Mouse (Mus musculus) left cerebral cortex, adult 18-20 months (tissue): ENCODE measurements at regions not wholly inside any gene's neighbourhood (a gene's known extent, or its start where the extent isn't known, plus 50 kb on each side); places are given as distances from the start of the nearest gene placed in this dataset.

ENCODE experiments used
- DNase-seq, 2 experiments: peaks; one replicate each; pipeline ENCODE4 v3.0.0; 2021 to 2022; ENCODE audit warnings: low spot score in 2 of 2, mixed read lengths in 1 of 2

DNA sequence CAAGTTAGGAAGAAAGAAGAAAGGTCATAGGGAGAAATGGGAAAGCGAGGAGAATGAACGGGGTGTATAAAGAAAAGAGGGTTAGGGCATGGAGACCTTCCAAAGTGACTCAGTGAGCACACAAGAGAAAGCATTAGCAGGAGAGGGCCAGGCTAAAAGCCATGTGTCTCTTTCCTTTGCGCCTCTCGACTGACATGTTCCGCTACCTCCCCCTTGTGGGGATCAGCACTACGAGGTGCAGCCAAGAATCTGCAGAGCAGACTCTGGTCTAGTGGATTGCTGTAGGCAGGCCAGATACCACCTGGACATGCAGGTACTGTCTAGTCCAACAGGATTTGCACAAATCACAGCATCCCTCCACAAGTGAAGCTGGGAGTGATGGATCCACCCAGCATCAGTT lies 54.0 kb downstream of the Kcna5 start:
- no peak for DNase-seq

GRCm38 (mm10) chr6:126477506-126477905 lies 57.7 kb downstream of the Kcna5 start:
- no peak for DNase-seq

DNA sequence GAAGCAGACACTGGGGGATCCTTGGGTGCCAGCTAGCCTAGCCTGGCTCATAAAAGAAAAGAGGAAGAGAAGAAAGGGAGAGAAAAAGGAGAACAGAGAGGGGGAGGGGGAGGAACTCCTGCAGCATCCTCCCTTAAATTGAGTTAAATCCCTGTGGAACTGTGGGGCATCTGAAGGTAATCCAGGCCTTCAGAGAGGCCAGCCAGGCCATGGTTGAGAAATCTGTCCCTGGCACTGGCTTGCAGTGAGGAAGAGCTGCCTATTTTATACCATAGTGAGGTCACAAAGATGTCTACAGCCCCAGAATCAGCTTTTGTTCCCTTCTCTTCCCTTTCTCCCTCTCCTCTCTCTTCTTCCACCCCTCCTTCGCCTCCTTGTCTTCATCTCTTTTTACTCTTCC lies 58.5 kb downstream of the Kcna5 start:
- DNase-seq: no peak

- DNase-seq: no peak
These were observed 59.7 kb downstream of the Kcna5 start for GRCm38 (mm10) chr6:126475555-126475954.

GRCm38 (mm10) chr6:126453751-126454150 lies 81.5 kb downstream of the Kcna5 start:
- no peak for DNase-seq

DNA sequence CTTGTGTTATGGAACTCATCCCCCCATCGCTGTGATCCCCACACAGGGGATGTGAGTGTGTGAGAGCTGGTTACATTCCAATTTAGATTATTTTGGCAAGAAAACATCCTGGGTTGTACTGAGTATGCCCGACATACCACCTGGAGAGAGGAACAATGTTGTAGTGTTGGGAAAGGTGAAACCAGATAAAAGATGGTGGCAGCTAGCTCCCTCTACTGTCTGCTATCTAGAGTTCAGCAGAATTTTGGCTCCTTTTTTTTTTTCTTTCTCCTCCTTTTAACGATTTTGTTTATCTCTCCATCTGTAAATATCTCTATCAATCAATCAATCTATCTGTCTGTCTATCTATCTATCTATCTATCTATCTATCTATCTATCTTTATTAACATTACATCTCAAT lies 89.7 kb downstream of the Kcna5 start:
- no peak for DNase-seq

- no peak for DNase-seq
These were observed 95.0 kb downstream of the Kcna5 start for GRCm38 (mm10) chr6:126440254-126440653.

DNA sequence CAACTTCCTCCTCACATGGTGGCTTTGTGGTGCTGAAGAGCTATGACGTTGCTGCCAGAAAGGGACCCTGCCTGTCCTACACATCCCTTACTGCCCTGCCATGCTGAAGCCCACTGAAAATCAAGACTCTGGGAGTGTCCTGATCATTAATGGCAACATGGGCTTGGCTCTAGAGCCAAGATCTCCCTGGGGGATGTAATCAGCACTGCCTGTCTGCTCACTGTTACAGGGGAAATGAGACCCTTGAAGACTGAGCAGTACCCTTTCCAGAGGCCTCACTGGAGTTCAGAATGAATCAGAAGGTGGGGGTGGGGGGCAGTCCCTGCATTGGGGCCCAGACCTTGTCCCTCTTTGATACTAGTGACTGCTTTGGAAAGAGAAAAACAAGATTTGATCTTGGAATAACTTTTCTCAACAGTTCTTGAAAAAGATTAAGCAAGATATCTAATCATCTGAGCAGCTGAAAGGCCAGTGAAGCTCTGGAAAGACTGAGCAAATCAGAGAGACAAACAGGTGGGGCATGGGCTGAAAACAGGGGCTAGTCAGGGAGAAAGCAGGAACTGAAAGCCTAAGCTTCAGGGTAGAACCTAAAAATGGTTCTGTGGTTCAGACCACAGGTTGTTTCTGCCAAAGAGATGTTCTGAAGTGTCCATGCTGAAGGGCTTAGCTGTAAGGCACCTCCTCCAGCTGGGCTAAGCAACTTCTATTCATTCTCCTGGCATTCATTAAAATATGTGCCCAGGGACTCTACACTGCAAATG lies 97.1 kb downstream of the Kcna5 start:
- DNase-seq: no peak

- DNase-seq: no peak
These were observed 108.0 kb downstream of the Kcna5 start for GRCm38 (mm10) chr6:126427208-126427607.

GRCm38 (mm10) chr6:126405736-126406135 lies 129.5 kb downstream of the Kcna5 start:
- DNase-seq: peak; percentile 29 to 33

DNA sequence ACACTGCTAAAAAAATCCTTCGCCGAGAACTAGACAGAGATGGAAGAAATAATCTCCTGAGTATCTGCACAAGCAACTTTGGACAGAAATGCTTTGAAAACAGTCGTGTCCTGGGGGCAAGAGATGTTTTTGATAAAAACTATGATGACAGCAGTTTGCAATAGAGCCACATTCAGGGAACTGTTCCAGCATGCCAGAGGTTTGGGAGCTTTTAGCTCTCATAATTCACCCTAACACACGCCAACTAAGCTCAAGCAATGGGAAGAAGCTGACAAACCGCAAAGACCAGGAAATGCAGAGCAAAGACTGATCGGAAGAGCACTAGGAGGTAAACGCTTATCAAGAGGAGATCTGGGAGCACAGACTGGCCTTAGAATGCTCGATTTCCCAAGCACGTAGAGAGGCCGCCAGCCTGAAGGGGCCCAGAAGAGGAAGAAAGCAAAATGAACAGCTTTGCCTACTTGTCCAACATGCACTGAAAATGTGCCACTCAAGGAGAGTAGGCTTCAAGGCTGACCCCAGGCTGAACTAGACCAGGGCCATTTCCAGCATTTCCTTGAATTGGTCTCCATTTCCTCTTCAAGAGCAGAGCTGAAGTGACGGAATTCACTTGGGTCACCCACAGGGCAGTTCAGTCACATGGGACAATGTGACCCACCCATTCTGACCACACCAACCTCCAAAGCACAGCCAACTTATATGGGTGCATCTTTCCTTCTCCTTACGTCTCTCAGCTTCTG lies 130.7 kb downstream of the Kcna5 start:
- no peak for DNase-seq

DNA sequence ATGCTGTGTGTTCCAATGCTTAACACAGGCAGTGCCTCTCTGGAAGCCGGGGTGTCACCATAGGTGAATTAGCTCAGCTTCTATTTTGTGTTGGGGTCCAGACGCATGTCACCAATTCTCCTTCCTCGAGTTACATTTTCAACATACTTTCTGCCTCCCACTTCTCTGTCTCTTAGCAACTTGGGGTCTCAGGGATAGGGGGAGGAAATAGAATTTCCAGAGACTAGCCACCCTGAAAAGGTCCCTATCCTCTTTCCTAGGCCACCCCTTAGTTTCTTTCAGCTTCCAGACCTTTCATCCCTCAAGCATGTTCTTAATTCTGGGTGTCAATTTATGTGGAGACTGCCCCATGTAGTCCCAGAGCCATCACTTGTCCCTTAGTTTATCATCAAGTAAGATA lies 135.6 kb downstream of the Kcna5 start:
- DNase-seq: no peak

DNA sequence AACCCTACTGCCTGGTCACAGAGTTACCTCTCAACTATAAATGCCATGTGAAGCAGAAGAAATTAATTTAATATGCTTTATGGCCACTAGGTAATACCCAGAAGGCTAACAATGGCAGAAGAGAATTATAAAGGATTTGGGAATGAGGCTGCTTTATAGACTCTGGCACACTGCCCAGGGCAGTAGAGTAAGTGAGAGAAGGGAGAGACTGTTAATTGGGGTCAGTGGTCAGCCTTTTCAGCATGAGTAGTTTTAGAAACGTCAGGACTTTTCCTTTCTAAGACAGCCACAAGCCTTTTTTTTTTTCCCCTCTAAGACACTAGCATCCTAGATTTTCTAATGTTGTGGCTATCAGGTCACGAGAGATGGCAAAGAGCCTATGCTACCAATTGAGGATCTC lies 136.6 kb downstream of the Kcna5 start:
- DNase-seq: no peak

DNA sequence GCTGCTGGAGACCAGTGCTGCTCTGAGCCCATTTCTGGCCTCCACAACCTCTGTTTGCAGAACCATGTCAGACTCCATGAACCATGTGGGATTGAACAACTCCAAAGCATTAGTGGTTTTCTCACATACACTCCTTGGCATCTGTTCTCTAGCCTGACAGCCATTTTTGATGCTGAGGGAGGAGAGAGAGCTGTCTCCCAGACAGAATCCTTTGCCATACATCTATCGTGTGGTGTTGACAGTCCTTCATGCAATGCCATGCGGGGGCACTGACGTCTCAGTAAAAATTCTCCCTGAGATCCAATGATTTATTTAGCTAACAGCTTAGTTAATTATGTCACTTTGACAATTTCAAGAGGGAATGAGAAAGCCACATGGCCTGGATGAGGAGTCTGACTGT lies 140.2 kb downstream of the Kcna5 start:
- DNase-seq: no peak

- DNase-seq: no peak
These were observed 141.0 kb downstream of the Kcna5 start for GRCm38 (mm10) chr6:126394111-126394809.

- no peak for DNase-seq
These were observed 150.8 kb downstream of the Kcna5 start for GRCm38 (mm10) chr6:126384210-126385012.

DNA sequence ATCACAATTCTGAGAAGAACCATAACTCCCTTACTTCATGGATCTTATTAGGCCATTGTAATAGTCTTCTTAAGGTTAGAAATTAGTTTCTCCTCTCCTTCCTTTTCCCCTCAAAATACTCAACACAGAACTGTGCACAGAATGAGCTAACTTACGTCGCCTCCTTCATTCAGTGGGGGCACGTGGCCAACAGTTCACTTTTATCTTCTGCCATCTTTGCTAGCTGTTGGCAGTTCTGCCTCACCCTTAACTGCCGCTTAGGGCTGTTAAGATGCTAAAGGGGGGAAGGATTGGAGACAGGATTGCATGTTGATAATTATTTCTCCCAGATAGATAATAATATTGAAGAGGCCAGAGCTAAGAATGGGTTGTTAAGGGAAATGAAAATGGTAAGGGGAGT lies 158.0 kb downstream of the Kcna5 start:
- DNase-seq: no peak

GRCm38 (mm10) chr6:126374970-126375620 lies 160.1 kb downstream of the Kcna5 start:
- DNase-seq: no peak

DNA sequence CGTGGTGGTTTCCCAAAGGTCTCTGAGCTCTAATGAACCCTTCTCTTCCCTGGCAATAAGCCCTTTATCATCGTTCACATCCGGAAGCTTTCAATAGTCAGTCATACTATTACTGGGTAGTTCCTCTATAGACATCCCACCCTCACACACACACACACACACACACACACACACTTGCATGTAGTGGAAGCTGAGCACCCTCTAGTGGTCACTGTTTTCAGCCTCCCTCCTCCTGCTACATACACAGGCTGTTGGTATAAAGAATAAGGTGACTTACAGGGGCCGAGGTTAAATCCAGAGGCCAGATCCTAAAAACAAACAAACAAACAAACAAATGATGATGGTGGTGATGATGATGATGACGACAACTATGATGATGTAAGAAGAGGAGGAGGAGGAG lies 163.2 kb downstream of the Kcna5 start:
- peak; percentile 18 to 24 for DNase-seq

DNA sequence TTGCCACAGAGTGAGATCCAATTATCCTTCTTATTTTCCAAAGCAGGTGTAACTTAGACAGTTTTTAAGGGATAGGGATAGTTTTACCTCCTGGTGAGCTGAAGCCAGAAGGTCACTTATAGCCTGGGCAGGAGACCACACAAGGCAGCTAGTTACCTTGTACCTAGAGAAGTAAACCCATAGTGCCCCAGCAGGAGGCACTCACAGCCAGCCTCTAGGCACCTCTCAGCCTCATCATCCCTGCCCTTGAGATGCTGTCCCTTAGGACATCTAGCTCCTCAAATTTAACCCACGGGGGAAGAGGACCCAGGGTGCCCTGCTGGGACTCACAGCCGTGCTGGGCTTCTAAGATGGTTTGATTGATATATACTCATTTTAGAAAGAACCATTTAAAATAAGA lies 163.7 kb downstream of the Kcna5 start:
- DNase-seq: no peak

DNA sequence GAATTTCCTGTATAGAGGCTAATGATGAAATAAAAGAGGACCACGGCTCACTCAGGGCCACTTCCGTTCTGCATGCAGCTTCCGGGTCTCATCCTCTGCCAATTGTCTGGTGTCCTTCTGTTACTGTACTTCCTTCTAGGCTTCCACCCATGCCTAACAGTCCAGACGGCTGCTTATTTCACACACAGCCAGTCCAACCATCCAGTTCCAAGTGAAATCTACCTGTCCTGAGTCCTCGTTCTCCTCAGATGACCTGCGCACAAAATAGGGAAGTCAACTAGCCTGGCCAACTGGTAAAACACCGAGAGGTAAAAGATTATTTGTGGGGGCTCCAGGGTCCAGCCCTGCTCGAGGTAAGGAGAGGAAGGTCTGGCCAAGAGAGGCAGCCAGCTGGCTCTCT lies 169.7 kb downstream of the Kcna5 start:
- DNase-seq: no peak
